Mouse (Mus musculus): Measurements from ENCODE around the gene Yipf1.
"Not testable (repeated sequence)": the region's sequence is repeated elsewhere in the genome, so short reads cannot be mapped to it uniquely, and the experiment has no call there.

The Yipf1 gene

DNA sequence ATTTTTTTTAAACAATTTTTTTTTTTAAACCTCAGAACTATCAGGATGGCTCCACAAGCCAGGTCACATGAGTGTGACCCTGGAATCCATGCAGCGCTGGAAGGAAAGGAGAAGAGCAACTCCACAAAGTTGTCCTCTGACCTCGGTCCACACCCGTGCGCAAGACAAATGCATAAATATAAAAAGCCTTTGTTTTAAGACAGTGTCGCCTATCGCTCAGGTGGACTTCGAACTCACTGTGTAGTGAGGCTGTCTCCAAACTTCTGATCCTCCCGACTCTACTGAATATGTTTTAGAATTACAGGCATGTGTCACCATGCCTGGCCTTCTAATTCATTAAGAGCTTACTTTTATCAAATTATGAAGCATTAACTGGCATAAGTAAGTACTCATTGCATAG, 14.4 kb downstream of the Yipf1 start:
- no peak for DNase-seq

- no peak for DNase-seq
Measured at GRCm38 (mm10) chr4:107333514-107333913, 19.4 kb downstream of the Yipf1 start.

DNA sequence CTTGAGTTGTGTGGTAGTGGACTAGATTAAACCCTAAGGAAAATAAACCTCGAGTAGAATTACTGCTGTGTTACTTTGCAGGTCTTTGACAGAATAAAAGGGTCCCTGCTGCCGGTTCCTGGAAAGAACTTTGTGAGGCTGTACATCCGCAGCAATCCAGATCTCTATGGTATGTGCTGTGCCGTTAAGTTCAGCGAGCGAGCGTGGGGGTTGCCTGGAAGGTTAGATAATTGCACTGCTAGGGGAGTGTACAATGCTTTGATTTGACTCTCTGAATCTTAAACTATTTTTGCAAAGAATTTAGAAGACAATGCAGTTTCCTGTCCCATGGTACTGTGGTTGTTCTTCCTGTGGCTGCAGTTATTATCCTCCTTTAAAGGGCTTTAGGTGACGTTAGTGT, 22.2 kb downstream of the Yipf1 start:
- DNase-seq: no peak

GRCm38 (mm10) chr4:107337455-107337854, 23.3 kb downstream of the Yipf1 start:
- no peak for DNase-seq

- no peak for DNase-seq
Measured at GRCm38 (mm10) chr4:107341354-107341753, 27.2 kb downstream of the Yipf1 start.

GRCm38 (mm10) chr4:107344612-107345011, 30.4 kb downstream of the Yipf1 start:
- DNase-seq: no peak

- no peak for DNase-seq
Measured at GRCm38 (mm10) chr4:107347221-107347620, 33.1 kb downstream of the Yipf1 start.

GRCm38 (mm10) chr4:107348529-107349310, 34.6 kb downstream of the Yipf1 start:
- DNase-seq: peak; percentile 14 to 29

DNA sequence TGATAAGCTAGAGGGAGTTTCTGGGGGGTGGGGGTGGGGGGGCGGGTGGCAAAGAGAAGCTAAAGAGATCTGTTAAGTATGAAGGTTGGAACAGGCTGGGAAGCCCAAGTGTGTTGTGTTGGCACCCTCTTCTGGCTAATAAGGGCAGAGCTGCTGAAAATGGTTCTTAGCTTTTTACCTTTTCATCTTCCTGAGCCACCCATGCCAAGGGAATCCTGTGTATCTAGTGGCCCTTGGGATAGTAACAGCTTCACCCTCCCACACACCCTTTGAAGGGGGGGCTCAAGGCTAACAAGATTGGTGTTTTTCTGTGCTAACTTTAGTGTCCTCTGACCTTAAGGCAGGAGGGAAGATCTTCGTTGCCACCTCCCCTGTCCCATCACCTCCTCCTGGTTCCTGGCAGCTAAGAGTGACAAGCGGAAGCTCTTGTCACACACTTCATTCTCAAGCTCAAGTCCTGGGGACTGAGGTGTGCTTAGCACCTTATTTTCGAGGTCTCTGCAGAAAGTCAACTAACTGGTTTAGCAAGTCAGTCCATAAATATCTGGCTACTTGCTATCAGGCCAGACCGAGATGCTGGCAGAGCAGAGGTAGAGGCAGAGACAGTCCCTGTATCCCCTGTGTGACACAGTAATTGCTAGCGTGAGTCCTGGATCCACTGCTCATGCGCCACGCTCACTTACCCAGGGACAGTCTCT, 35.3 kb downstream of the Yipf1 start:
- peak; percentile 18 to 37 for DNase-seq

GRCm38 (mm10) chr4:107351368-107351767, 37.2 kb downstream of the Yipf1 start:
- no peak for DNase-seq

DNA sequence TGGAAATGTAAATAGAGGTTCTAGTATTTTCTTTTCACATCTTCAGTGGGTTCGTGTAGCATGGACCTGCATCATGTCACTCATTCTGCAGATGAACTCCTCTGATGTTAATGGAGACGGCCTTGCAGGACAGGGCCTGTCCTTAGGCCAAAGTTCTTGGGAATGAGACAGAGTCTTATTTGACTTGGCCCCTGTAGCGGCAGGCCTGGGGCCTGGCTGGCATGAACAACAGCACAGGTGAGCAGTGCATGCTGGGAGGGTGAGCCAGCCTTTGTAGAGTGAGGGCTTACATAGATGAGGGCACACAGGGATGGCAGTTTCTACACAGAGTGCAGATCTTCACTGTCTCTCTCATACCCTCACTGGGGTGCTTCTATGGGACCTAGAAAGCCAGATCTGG, 39.4 kb downstream of the Yipf1 start:
- DNase-seq: no peak

GRCm38 (mm10) chr4:107354126-107354525, 40.0 kb downstream of the Yipf1 start:
- DNase-seq: no peak

DNA sequence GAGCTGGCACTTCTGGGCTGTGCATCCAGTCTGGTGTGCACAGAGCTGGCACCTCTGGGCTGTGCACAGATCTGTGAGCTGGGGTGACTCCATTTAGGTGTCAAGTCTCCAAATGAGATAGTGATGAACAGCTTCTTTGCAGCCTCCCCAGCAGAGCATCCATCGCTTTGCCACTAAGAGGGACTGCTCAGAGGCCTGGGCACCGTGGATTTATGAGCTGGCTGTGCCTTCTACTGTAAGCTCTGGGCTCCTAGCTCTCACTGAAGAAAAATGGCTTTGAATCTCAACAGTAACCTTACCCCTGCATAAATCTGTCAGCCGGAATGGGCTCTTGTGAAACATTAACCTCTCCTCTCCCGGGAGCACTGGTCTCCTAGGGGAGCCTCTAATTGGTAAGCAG, 40.4 kb downstream of the Yipf1 start:
- no peak for DNase-seq

- DNase-seq: not testable (repeated sequence)
Measured at GRCm38 (mm10) chr4:107357172-107357571, 43.0 kb downstream of the Yipf1 start.

DNA sequence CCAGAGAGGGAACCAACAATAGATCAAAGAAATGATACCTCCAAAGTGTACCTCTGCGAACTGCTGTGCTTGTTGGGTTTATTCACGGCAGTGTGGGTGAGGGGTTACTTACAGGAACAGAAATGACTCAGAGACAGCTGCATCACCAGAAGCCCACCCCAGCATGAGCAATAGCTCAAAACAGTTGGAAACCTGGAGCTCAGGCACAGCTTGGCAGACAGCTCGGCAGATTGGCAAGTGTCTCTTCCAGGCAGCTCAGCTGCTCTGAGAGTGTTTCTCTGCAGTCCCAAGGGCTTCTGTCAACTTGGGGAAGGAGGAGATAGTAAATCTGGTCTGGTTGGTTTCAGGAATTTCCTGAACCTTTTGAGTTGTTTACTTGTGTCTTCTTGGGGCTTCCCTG, 44.3 kb downstream of the Yipf1 start:
- no peak for DNase-seq

- DNase-seq: no peak
Measured at GRCm38 (mm10) chr4:107360457-107361145, 46.4 kb downstream of the Yipf1 start.

DNA sequence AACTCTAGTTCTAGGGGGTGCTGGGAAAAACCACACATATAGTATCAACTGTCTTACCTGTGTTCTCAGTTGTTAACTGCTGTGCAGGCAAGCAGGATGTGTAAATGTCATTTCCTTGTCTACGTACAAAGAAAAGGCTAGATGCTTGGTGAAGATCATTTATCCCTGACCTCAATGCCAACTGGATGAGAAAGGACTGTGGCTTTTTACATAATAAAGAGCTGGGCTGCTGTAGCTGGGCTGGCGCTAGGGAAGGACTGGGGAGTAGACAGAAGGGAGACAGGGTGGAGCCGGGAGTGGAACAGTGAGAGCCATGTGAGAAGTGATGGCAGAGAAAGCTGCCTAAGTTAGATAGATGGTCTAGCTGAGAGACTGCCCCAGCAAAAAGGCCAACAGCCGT, 48.6 kb downstream of the Yipf1 start:
- DNase-seq: no peak

DNA sequence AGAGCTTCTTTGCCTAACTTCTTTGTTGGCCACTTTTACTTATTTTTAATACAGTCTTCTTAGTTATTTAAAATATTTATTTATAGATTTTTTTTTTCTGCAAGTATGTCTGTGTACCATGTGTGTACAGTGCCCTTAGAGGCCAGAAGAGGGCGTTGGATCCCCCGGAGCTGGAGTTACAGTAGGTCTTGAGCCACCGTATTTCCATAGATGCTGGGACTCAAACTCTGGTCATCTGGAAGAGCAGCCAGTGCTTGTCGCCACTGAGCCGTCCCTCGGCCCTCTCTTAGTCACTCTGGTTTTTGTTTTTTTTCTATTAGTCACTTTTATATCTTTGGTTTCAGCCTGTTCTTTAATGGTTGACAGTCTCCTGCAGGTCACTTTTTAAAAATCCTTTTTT, 49.4 kb downstream of the Yipf1 start:
- no peak for DNase-seq

GRCm38 (mm10) chr4:107364190-107364639, 50.1 kb downstream of the Yipf1 start:
- peak; percentile 11 to 14 for DNase-seq

GRCm38 (mm10) chr4:107366408-107366807, 52.2 kb downstream of the Yipf1 start:
- not testable (repeated sequence) for DNase-seq

DNA sequence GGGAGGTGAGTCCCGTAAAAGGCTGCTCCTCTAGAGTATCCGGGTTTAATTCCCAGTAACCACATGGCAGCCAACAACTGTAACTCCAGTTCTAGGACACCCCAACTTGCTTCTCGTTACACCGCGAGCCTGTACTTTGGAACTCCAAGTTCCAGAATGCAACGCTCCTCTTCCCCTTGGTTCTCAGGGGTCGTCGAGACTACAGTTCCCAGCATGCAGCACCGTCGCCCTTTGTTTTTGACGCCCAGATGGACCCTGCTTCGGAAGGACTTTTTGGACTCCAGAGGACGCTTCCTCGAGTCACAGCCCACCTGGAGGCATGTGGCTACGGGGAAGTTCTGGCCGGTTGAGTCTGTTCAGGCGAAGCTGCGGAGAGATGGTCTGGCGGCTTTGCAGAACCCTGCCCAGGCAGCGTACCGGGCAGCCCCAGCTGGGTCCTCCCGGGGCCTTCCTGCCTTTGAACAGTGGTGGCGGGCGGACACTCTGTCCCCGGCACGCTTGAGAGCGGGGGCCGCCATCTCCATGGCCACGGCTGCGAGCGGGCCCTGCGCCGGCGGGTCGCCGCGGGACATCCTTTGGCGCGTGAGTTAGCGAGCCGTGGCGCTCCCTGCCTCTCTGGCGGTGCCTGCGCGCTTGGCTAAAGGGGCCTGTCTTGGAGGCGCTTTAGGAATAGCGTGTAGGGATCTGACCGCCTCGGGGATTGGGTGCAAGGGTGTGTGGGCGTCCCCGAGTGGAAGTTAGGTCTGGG, 53.6 kb downstream of the Yipf1 start, which contains the start of gene Ndc1:
Gene Ndc1 (plus strand): TSS at position 218 of the 748 bp plus-strand sequence.
- DNase-seq: peak; percentile 84 to 88

GRCm38 (mm10) chr4:107372304-107372703, 58.1 kb downstream of the Yipf1 start:
- DNase-seq: no peak

GRCm38 (mm10) chr4:107374677-107375076, 60.5 kb downstream of the Yipf1 start:
- no peak for DNase-seq
